ENCODE assay signal across 8 mouse cellular contexts in genomic region chr1:190690528-190691262, GRCm38 (mm10).
DNase-seq lines count a peak whose midpoint lies in the region; ATAC-seq lines count a peak whose summit lies in the region.

No protein-coding gene starts in this region.

- peak overlapping the region; percentile 43 for H3K9ac ChIP-seq in hindbrain, embryonic 16.5 days (ENCODE audit: low read depth, low read length)

- 60% methylated on average over 29 of the region's 29 CpGs for WGBS in hindbrain, embryonic 16.5 days
- WGBS in hindbrain, embryonic 10.5 days = 86% methylated on average over 29 of the region's 29 CpGs

- no peaks in the 10 kb centered on the region for H3K9me3 ChIP-seq in hindbrain, embryonic 16.5 days (ENCODE audit: control insufficient read depth, low read length)
- H3K9me3 ChIP-seq in hindbrain, embryonic 10.5 days = no peaks in the 10 kb centered on the region

- no peaks in the 10 kb centered on the region for H3K27me3 ChIP-seq in hindbrain, embryonic 16.5 days (replicated peaks; ENCODE audit: control insufficient read depth, insufficient read depth, low read length)
- H3K27me3 ChIP-seq in hindbrain, embryonic 10.5 days (ENCODE audit: insufficient read depth, poor library complexity, severe bottlenecking) = no peaks in the 10 kb centered on the region

- no peak overlapping the region; the same call in 1 of the 2 replicates for H3K27ac ChIP-seq in hindbrain, embryonic 16.5 days (ENCODE audit: low read depth, low read length)
- H3K27ac ChIP-seq in hindbrain, embryonic 10.5 days = no peak overlapping the region

- intact Hi-C loops in left cerebral cortex, postnatal 4 days (cut with DNase I) = no loop called here

- peak; percentile 72 for ATAC-seq in hindbrain, embryonic 16.5 days
- ATAC-seq in megakaryocyte progenitor cell, adult 5-6 weeks (replicated peaks; ENCODE audit: poor library complexity) = no peak

- H3K4me1 ChIP-seq in hindbrain, embryonic 16.5 days (ENCODE audit: control insufficient read depth, insufficient read depth, low read depth, low read length) = peaks cover 3% of the 10 kb centered on the region
- H3K4me1 ChIP-seq in hindbrain, embryonic 10.5 days (replicated peaks) = 0 out of 2 replicates have a peak, but pooled peaks cover 3% of the 10 kb centered on the region

- H3K4me2 ChIP-seq in hindbrain, embryonic 16.5 days (ENCODE audit: low read length) = peak overlapping the region; percentile 22; the same call in 1 of the 2 replicates

- no peaks in the 10 kb centered on the region for H3K36me3 ChIP-seq in hindbrain, embryonic 16.5 days (ENCODE audit: control insufficient read depth, insufficient read depth, low read length)
- H3K36me3 ChIP-seq in hindbrain, embryonic 10.5 days = no peaks in the 10 kb centered on the region

- no peak overlapping the region for H3K4me3 ChIP-seq in hindbrain, embryonic 16.5 days (ENCODE audit: low read length)
- H3K4me3 ChIP-seq in hindbrain, embryonic 10.5 days = no peak overlapping the region

- DNase-seq in cerebellum, postnatal 14 days = peak; percentile 48 to 53
- no peak for DNase-seq in cerebellum, adult 11-12 months
- no peak for DNase-seq in hindbrain, embryonic 10.5 days (ENCODE audit: low spot score)
- DNase-seq in ES-CJ7 (ENCODE audit: low read depth, low spot score) = peak; percentile 14
- DNase-seq in left cerebral cortex, postnatal 4 days = peak; percentile 35
- DNase-seq in urinary bladder, adult 18-20 months (ENCODE audit: low spot score in 2 of 2) = no peak

Comparison
In these comparisons a context has a peak if more than half of its experiments do, and no peak if none do; other contexts are left out.
1. DNase-seq: peak in cerebellum, postnatal 14 days (2 of 2), ES-CJ7 (single experiment) and left cerebral cortex, postnatal 4 days (single experiment); none in cerebellum, adult 11-12 months (single experiment), hindbrain, embryonic 10.5 days (single experiment) and urinary bladder, adult 18-20 months (0 of 2).